Mouse (Mus musculus): ENCODE measurements around the gene Fbxl18.
"Not testable (repeated sequence)": the region's sequence is repeated elsewhere in the genome, so short reads cannot be mapped to it uniquely, and the experiment has no call there.

The Fbxl18 gene

DNA sequence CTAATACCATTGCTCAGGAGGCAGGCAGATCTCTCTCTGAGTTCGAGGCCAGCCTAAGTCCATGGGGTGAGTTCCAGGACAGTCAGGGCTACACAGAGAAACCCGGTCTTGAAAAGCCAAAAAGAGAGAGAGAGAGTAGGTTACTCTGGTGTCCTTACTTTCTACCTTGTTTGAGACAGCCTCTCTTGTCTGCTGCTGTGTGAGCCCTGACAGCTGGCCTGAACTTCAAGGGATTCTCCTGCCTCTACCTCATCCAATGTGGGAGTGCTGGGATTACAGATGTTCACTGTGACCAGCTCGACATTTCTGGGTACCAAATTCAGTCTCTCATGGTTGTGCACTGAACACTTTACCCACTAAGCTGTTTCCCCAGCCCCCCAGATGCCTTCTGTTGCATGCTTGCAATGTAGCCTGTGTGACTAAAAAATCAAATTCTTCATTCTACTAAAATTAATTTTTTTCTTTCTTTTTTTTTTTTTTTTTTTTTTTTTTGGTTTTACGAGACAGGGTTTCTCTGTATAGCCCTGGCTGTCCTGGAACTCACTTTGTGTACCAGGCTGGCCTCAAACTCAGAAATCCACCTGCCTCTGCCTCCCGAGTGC, 4.8 kb upstream of the Fbxl18 start:
- DNase-seq, result no peak

DNA sequence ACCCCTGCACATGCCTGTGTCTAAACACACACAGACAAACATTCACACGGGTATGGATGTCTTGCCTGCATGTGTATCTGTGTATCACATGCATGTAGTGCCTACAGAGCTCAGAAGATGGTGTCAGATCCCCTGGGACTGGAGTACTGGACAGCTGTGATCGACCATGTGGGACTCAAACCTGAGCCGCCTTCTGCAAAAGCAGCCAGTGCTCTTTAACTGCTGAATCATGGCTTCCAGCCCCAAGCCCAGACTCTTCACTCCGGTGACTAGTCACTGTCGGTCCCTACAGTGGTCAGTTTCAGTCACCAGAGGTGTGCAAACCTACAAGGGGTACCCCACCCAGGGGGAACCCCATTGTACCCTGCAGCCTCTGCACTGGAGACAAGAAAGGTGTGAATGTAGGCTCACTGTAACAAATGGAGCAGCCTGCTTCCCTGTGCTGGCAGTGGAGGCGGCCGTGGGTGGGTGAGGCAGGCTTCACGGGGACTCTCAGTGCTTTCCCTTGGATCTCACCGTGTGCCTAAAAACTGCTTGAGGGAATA, 3.9 kb upstream of the Fbxl18 start:
- no peak for DNase-seq

GRCm38 (mm10) chr5:142898316-142898715, 3.1 kb upstream of the Fbxl18 start:
- DNase-seq, result no peak

- DNase-seq, result no peak
These were observed 2.5 kb upstream of the Fbxl18 start for GRCm38 (mm10) chr5:142897568-142898248.

DNA sequence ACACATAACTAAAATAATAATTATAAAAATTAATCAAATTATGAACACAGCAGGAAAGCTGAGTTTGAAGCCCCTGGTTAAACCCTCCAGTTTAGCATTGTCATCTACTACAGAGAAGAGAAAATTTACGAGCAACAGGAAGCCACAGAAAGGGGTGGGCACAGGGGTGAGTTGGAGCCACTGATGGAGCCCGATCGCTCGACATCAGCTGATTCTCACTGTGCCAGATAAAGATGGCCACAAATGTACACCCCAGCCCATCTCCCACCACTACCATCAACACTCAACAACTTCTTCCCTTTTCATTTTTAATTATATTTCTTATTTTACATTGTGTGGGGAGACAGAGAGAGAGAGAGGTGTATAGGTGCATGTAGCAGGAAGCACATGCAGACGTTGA, 1.5 kb upstream of the Fbxl18 start:
- no peak for DNase-seq

GRCm38 (mm10) chr5:142896192-142896591, 971 bp upstream of the Fbxl18 start:
- DNase-seq, result no peak

DNA sequence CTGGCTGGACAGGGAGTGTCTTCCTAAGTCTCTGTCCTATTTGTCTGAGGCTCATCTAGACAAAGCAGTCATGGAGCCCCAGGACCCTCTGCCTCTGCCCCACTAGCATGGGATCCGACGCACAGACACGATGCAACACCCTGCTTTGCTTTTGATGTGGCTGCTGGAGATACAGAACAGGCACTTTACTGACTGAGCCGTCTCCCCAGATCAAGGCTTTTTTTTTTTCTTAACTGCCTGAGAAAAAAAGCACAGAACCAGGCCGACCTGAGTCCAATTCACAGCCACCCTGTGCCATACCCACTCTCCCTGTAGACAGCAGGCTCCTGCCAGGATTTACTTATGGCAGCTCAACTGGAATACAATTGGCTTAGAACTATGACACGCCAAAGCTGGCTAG, 3.8 kb downstream of the Fbxl18 start:
- no peak for DNase-seq

GRCm38 (mm10) chr5:142887533-142887932, 7.7 kb downstream of the Fbxl18 start:
- DNase-seq, result not testable (repeated sequence)

DNA sequence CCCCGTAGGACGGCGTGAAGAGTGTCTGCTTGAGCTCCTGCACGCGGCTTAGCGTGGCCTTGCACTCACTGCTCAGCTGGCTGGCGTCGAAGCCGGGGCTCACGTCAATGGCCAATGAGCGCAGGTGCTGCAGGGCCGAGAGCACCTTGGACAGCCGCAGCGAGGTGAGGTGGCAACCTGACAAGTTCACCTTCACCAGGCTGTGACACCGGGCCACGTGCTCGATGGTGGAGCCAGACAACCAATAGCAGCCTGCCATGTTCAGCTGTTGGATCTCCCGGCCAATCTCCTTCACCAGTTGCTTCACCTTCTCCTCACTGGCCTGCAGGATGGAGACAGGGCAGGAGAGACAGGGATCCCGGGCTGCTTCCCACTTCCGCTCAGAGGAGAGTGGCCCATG, 8.5 kb downstream of the Fbxl18 start:
- DNase-seq, result no peak

- no peak for DNase-seq
These were observed 9.0 kb downstream of the Fbxl18 start for GRCm38 (mm10) chr5:142886181-142886580.

- DNase-seq, result no peak
These were observed 12.8 kb downstream of the Fbxl18 start for GRCm38 (mm10) chr5:142882471-142882870.

DNA sequence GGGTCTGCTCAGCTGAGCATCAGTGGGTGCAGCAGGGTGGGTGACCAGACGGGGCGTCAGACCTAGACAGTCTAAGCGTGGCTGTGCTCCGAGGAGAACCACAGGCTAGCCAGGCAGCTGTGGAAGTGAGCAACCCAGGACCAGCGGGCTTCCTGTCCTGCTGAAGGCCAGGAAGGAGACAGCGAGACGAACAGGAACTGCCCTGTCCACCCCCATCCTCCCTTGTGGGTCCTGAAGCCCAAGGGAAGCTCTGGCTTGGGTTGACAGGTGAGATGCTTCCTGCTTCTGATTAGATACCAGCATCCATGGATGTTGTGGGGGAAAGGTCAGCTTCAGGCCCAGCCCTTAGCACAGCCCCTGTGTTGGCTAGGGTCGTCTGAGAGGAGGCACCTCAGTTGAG, 13.3 kb downstream of the Fbxl18 start:
- DNase-seq, result no peak

DNA sequence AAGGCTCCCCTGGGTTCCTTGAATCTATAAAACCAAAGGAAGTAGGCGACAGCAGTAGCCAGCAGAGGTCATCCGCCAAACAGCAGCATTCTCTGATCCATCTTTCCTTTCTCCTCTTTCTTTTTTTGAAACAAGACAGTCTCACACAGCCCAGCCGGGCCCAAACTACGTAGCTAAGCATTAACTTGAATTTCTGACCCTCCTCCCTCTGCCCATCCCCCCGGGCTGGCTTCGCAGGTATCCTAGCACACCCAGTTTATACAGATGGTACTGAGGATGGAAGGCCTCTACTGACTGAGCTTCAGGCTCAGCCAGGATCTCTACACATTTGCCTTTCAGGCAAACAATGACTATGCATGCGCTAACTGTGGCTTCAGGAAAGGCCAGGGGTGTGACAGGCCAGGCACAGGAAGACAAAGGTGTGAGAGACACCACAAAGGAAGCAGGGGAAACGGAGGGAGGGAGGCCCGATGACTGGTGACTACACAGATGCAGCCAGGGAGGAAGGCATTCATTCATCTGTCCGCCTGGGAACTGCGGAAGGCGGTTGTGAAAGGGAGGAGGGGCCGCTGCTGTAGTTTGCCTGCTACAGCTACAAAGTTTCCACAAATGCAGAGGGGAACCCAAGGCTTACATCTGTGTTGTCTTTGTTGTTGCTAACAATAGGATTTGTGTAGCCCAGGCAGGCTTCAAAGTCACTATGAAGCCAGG, 14.3 kb downstream of the Fbxl18 start:
- DNase-seq, result no peak

DNA sequence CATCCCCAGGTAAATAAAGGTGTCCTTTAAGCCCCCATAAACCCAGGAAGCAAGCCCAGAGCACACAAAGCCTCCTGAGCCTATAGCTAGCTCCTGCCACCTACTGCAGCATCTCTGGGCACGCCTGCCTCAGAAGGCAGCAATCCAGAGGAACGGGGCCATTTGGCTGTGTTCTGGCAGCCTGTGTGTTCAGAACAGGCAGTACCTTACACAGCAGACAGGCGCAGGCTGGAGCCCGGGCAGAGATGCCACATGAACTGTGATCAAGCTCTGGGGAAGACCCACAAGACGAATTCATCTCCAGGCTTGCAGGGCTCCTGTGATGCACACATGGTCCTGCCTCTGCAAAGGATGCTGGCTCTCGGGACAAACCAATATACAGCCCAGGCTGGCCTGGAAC, 15.0 kb downstream of the Fbxl18 start:
- peak; percentile 71 to 76 for DNase-seq

- DNase-seq, result peak; percentile 93 to 96
These were observed 15.7 kb downstream of the Fbxl18 start for GRCm38 (mm10) chr5:142879318-142880175.

DNA sequence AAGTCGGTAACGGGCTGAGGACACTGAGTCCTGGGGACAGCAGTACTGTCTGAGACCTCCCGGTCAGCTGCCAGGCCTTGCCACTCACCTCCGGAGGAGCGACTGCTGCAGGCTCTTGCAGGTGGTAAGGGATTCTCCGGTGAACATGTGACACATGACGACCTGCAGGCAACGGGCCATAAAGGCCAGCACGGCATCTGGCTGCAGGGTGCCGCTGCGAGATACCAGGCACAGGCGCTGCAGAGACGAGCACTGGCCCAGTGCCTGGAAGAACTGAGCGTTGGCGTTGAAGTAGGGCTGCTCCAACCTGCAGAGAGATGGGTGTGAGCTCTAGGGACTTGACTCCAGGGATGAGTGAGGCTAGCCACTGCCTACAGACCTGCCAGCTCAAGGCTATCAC, 16.7 kb downstream of the Fbxl18 start:
- peak; percentile 50 to 67 for DNase-seq

- DNase-seq, result peak; percentile 93 to 95
These were observed 17.6 kb downstream of the Fbxl18 start for GRCm38 (mm10) chr5:142877337-142878280.

- DNase-seq, result peak; percentile 54 to 60
These were observed 18.3 kb downstream of the Fbxl18 start for GRCm38 (mm10) chr5:142876896-142877295.

- DNase-seq, result peak; percentile 62 to 68
These were observed 19.7 kb downstream of the Fbxl18 start for GRCm38 (mm10) chr5:142875513-142875905.

GRCm38 (mm10) chr5:142874791-142875512, 20.3 kb downstream of the Fbxl18 start:
- DNase-seq, result peak; percentile 77 to 79

DNA sequence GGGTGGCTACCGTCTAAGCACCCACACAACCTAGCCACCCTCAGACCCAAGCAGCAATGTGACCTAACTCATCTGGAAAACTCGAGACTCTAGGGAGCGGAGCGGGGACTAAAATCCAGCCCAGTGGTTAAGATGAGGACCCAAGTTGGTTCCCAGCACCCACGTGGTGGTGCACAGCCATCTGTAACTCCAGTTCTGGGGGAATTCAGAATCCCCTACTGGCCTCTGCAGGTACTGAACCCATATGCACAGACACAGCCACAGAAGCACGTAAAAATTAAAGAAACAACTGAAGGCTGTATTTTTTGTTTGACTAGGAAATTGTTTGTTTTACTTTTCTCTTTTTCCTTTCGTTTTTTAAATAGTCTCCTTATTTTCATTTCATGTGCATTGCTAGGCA, 21.5 kb downstream of the Fbxl18 start:
- no peak for DNase-seq
